Mouse (Mus musculus) heart, postnatal 0 days (tissue): ENCODE measurements at regions not wholly inside any gene's neighbourhood (a gene's known extent, or its start where the extent isn't known, plus 50 kb on each side); places are given as distances from the start of the nearest gene placed in this dataset.

Source experiments
- CTCF ChIP-seq: IDR thresholded peaks from 2 replicates; pipeline ENCODE4 v1.5.1; 2016; ENCODE audit warnings: antibody characterized with exemption, control low read depth, low read depth
- EP300 ChIP-seq: IDR thresholded peaks from 2 replicates; pipeline ENCODE4 v1.6.1; 2016; ENCODE audit warnings: antibody characterized with exemption, low read depth

DNA sequence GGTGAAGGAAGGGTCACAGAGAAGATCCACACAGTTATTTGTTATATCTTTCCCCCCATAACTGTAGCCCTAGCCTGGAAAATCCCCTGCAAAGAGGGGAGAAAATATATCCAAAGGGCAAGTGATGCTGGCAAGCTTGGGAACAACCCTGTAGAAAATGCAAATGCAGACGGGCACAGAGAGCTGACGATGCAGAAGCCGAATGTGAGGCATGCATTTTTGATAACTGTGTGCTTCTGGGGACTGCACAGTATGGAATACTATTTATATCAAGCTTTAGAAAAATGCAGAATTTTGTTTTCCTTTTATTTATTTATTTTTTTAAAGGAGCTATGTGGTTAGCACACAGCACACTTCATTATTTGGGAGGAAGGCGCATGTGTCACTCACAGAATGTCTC is 333.7 kb downstream of the Mycn start:
- TF ChIP-seq CTCF (no peak), EP300 (no peak)
